Mouse (Mus musculus) heart, embryonic 16.5 days (tissue): Measurements from ENCODE around the gene Akap7. TPM values are rescaled to one million over a fixed set of nuclear protein-coding genes. Genes with fewer than 3 reads are reported as not detected.

Experiments
- ATAC-seq: fragments of 200-750 bp; cut with Nextera tagmentation; replicated peaks from 2 replicates; pipeline ENCODE4 v1.8.0; 2017; ENCODE audit warnings: moderate number of reproducible peaks; ENCODE audit not compliant: insufficient read depth, low FRiP score; ENCODE audit errors: extremely low read depth
- H3K27ac ChIP-seq: fragments of 300-500 bp; sonication (generic); 2 replicates; pipeline ENCODE4 v1.5.1; 2014; ENCODE audit warnings: mild to moderate bottlenecking, low read length, control low read depth, moderate library complexity
- H3K27me3 ChIP-seq: fragments of 300-500 bp; sonication (generic); 2 replicates; pipeline ENCODE4 v1.6.1; 2014; ENCODE audit warnings: low read length, mixed read lengths; ENCODE audit not compliant: control insufficient read depth, insufficient read depth
- H3K36me3 ChIP-seq: fragments of 300-500 bp; sonication (generic); 2 replicates; pipeline ENCODE4 v1.6.1; 2014; ENCODE audit not compliant: control insufficient read depth, insufficient read depth
- H3K4me1 ChIP-seq: fragments of 300-500 bp; sonication (generic); 2 replicates; pipeline ENCODE4 v1.6.1; 2014; ENCODE audit warnings: low read length, mixed read lengths; ENCODE audit not compliant: control insufficient read depth, insufficient read depth
- H3K4me2 ChIP-seq: fragments of 300-500 bp; sonication (generic); 2 replicates; pipeline ENCODE4 v1.6.1; 2014; ENCODE audit warnings: low read depth, mild to moderate bottlenecking, control low read depth, low read length
- H3K4me3 ChIP-seq: fragments of 300-500 bp; sonication (generic); 2 replicates; pipeline ENCODE4 v1.5.1; 2014; ENCODE audit warnings: mild to moderate bottlenecking, control low read depth, low read length
- H3K9ac ChIP-seq: fragments of 300-500 bp; sonication (generic); 2 replicates; pipeline ENCODE4 v1.6.1; 2014; ENCODE audit warnings: low read length, control low read depth
- H3K9me3 ChIP-seq: fragments of 300-500 bp; sonication (generic); replicated peaks from 2 replicates; pipeline ENCODE4 v1.6.1; 2016; ENCODE audit warnings: low read length; ENCODE audit not compliant: control insufficient read depth
- WGBS: fragments of 180-500 bp; shearing (Covaris S2); extraction: QIAGEN DNeasy Blood & Tissue Kit; methylation state at CpG from one replicate; pipeline ENCODE4 v1.1.7; 2014; 5-methylcytosine and 5-hydroxymethylcytosine counted together
- polyA plus RNA-seq: library from polyadenylated mRNA; unstranded; fragments of >200 nt; fragmentation: Nextera tagmentation; extraction: Ambion mirVana; gene quantifications from 2 replicates; pipeline ENCODE4 v1.2.1, GENCODE M21; 2015

The Akap7 gene
- polyA plus RNA-seq, 1 experiment from 2014 or later: 26.9 TPM

- Histone ChIP-seq H3K27me3 (no peaks in the 10 kb centered on the region), H3K9me3 (no peaks in the 10 kb centered on the region), H3K4me2 (no peak overlapping the region), H3K9ac (no peak overlapping the region), H3K4me3 (no peak overlapping the region), H3K4me1 (peaks cover 17% of the 10 kb centered on the region), H3K36me3 (0 out of 2 replicates have a peak, but pooled peaks cover 2% of the 10 kb centered on the region), H3K27ac (no peak overlapping the region)
- ATAC-seq: no peak
- WGBS: 89% methylated on average over 3 of the region's 3 CpGs
These were observed 13.9 kb downstream of the Akap7 start for GRCm38 (mm10) chr10:25293796-25294195.

GRCm38 (mm10) chr10:25291053-25291452 lies 16.6 kb downstream of the Akap7 start:
- WGBS: 59% methylated on average over 4 of the region's 4 CpGs
- Histone ChIP-seq H3K36me3 (peaks cover 5% of the 10 kb centered on the region; the same call in 1 of the 2 replicates), H3K27me3 (no peaks in the 10 kb centered on the region), H3K4me1 (0 out of 2 replicates have a peak, but pooled peaks cover 3% of the 10 kb centered on the region), H3K4me3 (no peak overlapping the region), H3K9ac (no peak overlapping the region), H3K27ac (peak overlapping the region; percentile 13; the same call in 1 of the 2 replicates), H3K4me2 (no peak overlapping the region), H3K9me3 (no peaks in the 10 kb centered on the region)
- peak; percentile 63 for ATAC-seq

- ATAC-seq: no peak
- Histone ChIP-seq H3K9ac (no peak overlapping the region), H3K27ac (no peak overlapping the region), H3K36me3 (peaks cover 11% of the 10 kb centered on the region), H3K9me3 (no peaks in the 10 kb centered on the region), H3K4me1 (no peaks in the 10 kb centered on the region), H3K4me2 (no peak overlapping the region), H3K27me3 (no peaks in the 10 kb centered on the region), H3K4me3 (no peak overlapping the region)
- WGBS: 76% methylated on average over 11 of the region's 11 CpGs
These were observed 22.4 kb downstream of the Akap7 start for GRCm38 (mm10) chr10:25285100-25285811.

- no peak for ATAC-seq
- H3K4me2 ChIP-seq: no peak overlapping the region
- whole genome bisulfite sequencing: 86% methylated on average over 8 of the region's 8 CpGs
These were observed 23.1 kb downstream of the Akap7 start for GRCm38 (mm10) chr10:25284427-25285099.

GRCm38 (mm10) chr10:25283397-25283796 lies 24.3 kb downstream of the Akap7 start:
- peaks cover 9% of the 10 kb centered on the region for H3K36me3 ChIP-seq
- no peak overlapping the region for H3K27ac ChIP-seq
- H3K9me3 ChIP-seq: no peaks in the 10 kb centered on the region
- no peaks in the 10 kb centered on the region for H3K27me3 ChIP-seq
- H3K4me2 ChIP-seq: no peak overlapping the region
- no peaks in the 10 kb centered on the region for H3K4me1 ChIP-seq
- ATAC-seq: no peak
- no peak overlapping the region for H3K4me3 ChIP-seq
- no peak overlapping the region for H3K9ac ChIP-seq
- WGBS: 69% methylated on average over 7 of the region's 7 CpGs

More at GRCm38 (mm10) chr10:25284427-25285099, 23.1 kb downstream of the Akap7 start:
- Histone ChIP-seq H3K27ac (no peak overlapping the region), H3K9ac (no peak overlapping the region), H3K4me3 (no peak overlapping the region), H3K36me3 (peaks cover 11% of the 10 kb centered on the region), H3K27me3 (no peaks in the 10 kb centered on the region), H3K9me3 (no peaks in the 10 kb centered on the region), H3K4me1 (no peaks in the 10 kb centered on the region)

- no peak for ATAC-seq
These were observed 27.5 kb downstream of the Akap7 start for GRCm38 (mm10) chr10:25280141-25280540.

GRCm38 (mm10) chr10:25279406-25279805 lies 28.3 kb downstream of the Akap7 start:
- Histone ChIP-seq H3K4me3 (no peak overlapping the region), H3K36me3 (peaks cover 5% of the 10 kb centered on the region; the same call in 1 of the 2 replicates), H3K27ac (no peak overlapping the region), H3K9ac (no peak overlapping the region), H3K9me3 (no peaks in the 10 kb centered on the region), H3K4me2 (no peak overlapping the region), H3K4me1 (peaks cover 8% of the 10 kb centered on the region), H3K27me3 (no peaks in the 10 kb centered on the region)
- ATAC-seq: no peak
- 67% methylated on average over 3 of the region's 3 CpGs for WGBS

More at GRCm38 (mm10) chr10:25280141-25280540, 27.5 kb downstream of the Akap7 start:
- peaks cover 7% of the 10 kb centered on the region; the same call in 1 of the 2 replicates for H3K36me3 ChIP-seq
- no peak overlapping the region for H3K4me2 ChIP-seq
- H3K4me3 ChIP-seq: no peak overlapping the region
- H3K9me3 ChIP-seq: no peaks in the 10 kb centered on the region
- no peak overlapping the region for H3K9ac ChIP-seq
- no peak overlapping the region for H3K27ac ChIP-seq
- WGBS: 78% methylated on average over 5 of the region's 5 CpGs
- H3K27me3 ChIP-seq: no peaks in the 10 kb centered on the region
- H3K4me1 ChIP-seq: peaks cover 8% of the 10 kb centered on the region

GRCm38 (mm10) chr10:25275492-25275891 lies 32.2 kb downstream of the Akap7 start:
- Histone ChIP-seq H3K9me3 (no peaks in the 10 kb centered on the region), H3K36me3 (no peaks in the 10 kb centered on the region), H3K4me2 (no peak overlapping the region), H3K4me1 (peaks cover 8% of the 10 kb centered on the region), H3K27me3 (no peaks in the 10 kb centered on the region), H3K4me3 (no peak overlapping the region), H3K27ac (no peak overlapping the region; the same call in 1 of the 2 replicates), H3K9ac (no peak overlapping the region)
- ATAC-seq: peak; percentile 55; the same call in 1 of the 2 replicates
- 36% methylated on average over 7 of the region's 7 CpGs for WGBS
